Mouse (Mus musculus): ENCODE measurements around the gene Galnt7. TPM values are rescaled to one million over a fixed set of nuclear protein-coding genes. Genes with fewer than 3 reads are reported as not detected.

Galnt7 gene
- total and polyA plus RNA-seq, 3 experiments, result 11.1 to 138 (median 18.5) TPM

- Histone ChIP-seq H3K79me2 (ENCODE audit: control insufficient read depth, insufficient read depth, low read length, poor library complexity) (peaks cover 17% of the 10 kb centered on the region), H3K9me3 (replicated peaks; ENCODE audit: insufficient read depth, low read length) (no peaks in the 10 kb centered on the region), H3K9ac (ENCODE audit: control insufficient read depth, low read depth, low read length, poor library complexity, severe bottlenecking) (no peak overlapping the region), H3K27ac (ENCODE audit: control insufficient read depth, low read depth, low read length) (no peak overlapping the region), H3K4me3 (ENCODE audit: control insufficient read depth in 1 of 2, insufficient read depth in 1 of 2, low read depth in 2 of 2, low read length in 2 of 2) (no peak overlapping the region), H3K36me3 (ENCODE audit: control insufficient read depth in 1 of 2, insufficient read depth in 2 of 2, low read length in 2 of 2) (peaks cover 0 to 24% of the 10 kb centered on the region in 2 experiments; a peak in 3 of 4 replicates), H3K27me3 (ENCODE audit: control insufficient read depth in 1 of 2, insufficient read depth in 2 of 2, low read length in 2 of 2) (no peaks in the 10 kb centered on the region), H3K4me1 (ENCODE audit: control insufficient read depth in 1 of 2, insufficient read depth in 2 of 2, low read length in 2 of 2) (peaks cover 12 to 23% of the 10 kb centered on the region in 2 experiments)
- TF ChIP-seq SMC3 (IDR thresholded peaks at IDR 0.05; ENCODE audit: low read depth, low read length) (no peak), ETS1 (IDR thresholded peaks at IDR 0.05; ENCODE audit: low read depth, low read length) (no peak), ZMIZ1 (IDR thresholded peaks at IDR 0.05; ENCODE audit: low read depth, low read length) (no peak), GATA1 (IDR thresholded peaks at IDR 0.05; ENCODE audit: low read depth, low read length) (no peak), CTCF (IDR thresholded peaks at IDR 0.05 in 2 of 3, conservative IDR thresholded peaks at IDR 0.05 in 1 of 3; ENCODE audit: control insufficient read depth in 1 of 3, insufficient read depth in 1 of 3, low read depth in 2 of 3, low read length in 3 of 3, poor library complexity in 1 of 3, severe bottlenecking in 1 of 3) (no peak), GABPA (IDR thresholded peaks at IDR 0.05; ENCODE audit: low read depth, low read length) (no peak), MAX (IDR thresholded peaks at IDR 0.05; ENCODE audit: low read length) (no peak), ZC3H11A (IDR thresholded peaks at IDR 0.05; ENCODE audit: low read depth, low read length) (no peak), MEF2A (IDR thresholded peaks at IDR 0.05; ENCODE audit: extremely low read depth, insufficient replicate concordance, low read depth, low read length, poor library complexity, severe bottlenecking) (no peak), KAT2A (conservative IDR thresholded peaks at IDR 0.05; ENCODE audit: low read depth, low read length) (no peak), ZKSCAN1 (IDR thresholded peaks at IDR 0.05; ENCODE audit: low read depth, low read length) (no peak), RCOR1 (IDR thresholded peaks at IDR 0.05; ENCODE audit: low read depth, low read length) (no peak), NRF1 (IDR thresholded peaks at IDR 0.05; ENCODE audit: insufficient read depth, low read depth, low read length, poor library complexity, severe bottlenecking) (no peak), MXI1 (IDR thresholded peaks at IDR 0.05; ENCODE audit: low read depth, low read length) (no peak), MAZ (IDR thresholded peaks at IDR 0.05; ENCODE audit: low read depth, low read length) (no peak), MYC (IDR thresholded peaks at IDR 0.05; ENCODE audit: low read depth, low read length) (no peak), NELFE (IDR thresholded peaks at IDR 0.05; ENCODE audit: low read depth, low read length) (no peak), TAL1 (IDR thresholded peaks at IDR 0.05; ENCODE audit: low read length) (no peak), E2F4 (IDR thresholded peaks at IDR 0.05; ENCODE audit: borderline replicate concordance, low read depth, low read length) (no peak), MAFK (IDR thresholded peaks at IDR 0.05; ENCODE audit: borderline replicate concordance, low read depth, low read length) (no peak)
- DNase-seq (ENCODE audit: low read depth, low spot score), result no peak
Observed at GRCm38 (mm10) chr8:57489366-57489765, 163.5 kb downstream of the Galnt7 start.

- H3K27me3 ChIP-seq (ENCODE audit: control insufficient read depth in 1 of 2, insufficient read depth in 2 of 2, low read length in 2 of 2), result no peaks in the 10 kb centered on the region
- H3K9me3 ChIP-seq (replicated peaks; ENCODE audit: insufficient read depth, low read length), result no peaks in the 10 kb centered on the region
- peaks cover 12 to 23% of the 10 kb centered on the region in 2 experiments for H3K4me1 ChIP-seq (ENCODE audit: control insufficient read depth in 1 of 2, insufficient read depth in 2 of 2, low read length in 2 of 2)
- H3K79me2 ChIP-seq (ENCODE audit: control insufficient read depth, insufficient read depth, low read length, poor library complexity), result peaks cover 17% of the 10 kb centered on the region
- DNase-seq (ENCODE audit: low read depth, low spot score), result peak; percentile 90
- peak overlapping the region; percentile 74 to 91 for H3K4me3 ChIP-seq (ENCODE audit: control insufficient read depth in 1 of 2, insufficient read depth in 1 of 2, low read depth in 2 of 2, low read length in 2 of 2)
- H3K27ac ChIP-seq (ENCODE audit: control insufficient read depth, low read depth, low read length), result peak overlapping the region; percentile 76
- peaks cover 0 to 24% of the 10 kb centered on the region in 2 experiments; a peak in 3 of 4 replicates for H3K36me3 ChIP-seq (ENCODE audit: control insufficient read depth in 1 of 2, insufficient read depth in 2 of 2, low read length in 2 of 2)
- H3K9ac ChIP-seq (ENCODE audit: control insufficient read depth, low read depth, low read length, poor library complexity, severe bottlenecking), result peak overlapping the region; percentile 70
- TF ChIP-seq GATA1 (IDR thresholded peaks at IDR 0.05; ENCODE audit: low read depth, low read length), result no peak
- TF ChIP-seq MEF2A (IDR thresholded peaks at IDR 0.05; ENCODE audit: extremely low read depth, insufficient replicate concordance, low read depth, low read length, poor library complexity, severe bottlenecking), result no peak
- peak; percentile 70 for TF ChIP-seq NELFE (IDR thresholded peaks at IDR 0.05; ENCODE audit: low read depth, low read length)
- no peak for TF ChIP-seq CHD1 (IDR thresholded peaks at IDR 0.05; ENCODE audit: low read depth, low read length)
- TF ChIP-seq MAZ (IDR thresholded peaks at IDR 0.05; ENCODE audit: low read depth, low read length), result peak; percentile 89
- peak; percentile 55 for TF ChIP-seq TCF12 (IDR thresholded peaks at IDR 0.05; ENCODE audit: low read depth, low read length)
- TF ChIP-seq SMC3 (IDR thresholded peaks at IDR 0.05; ENCODE audit: low read depth, low read length), result no peak
- no peak for TF ChIP-seq USF1 (IDR thresholded peaks at IDR 0.05; ENCODE audit: low read depth, low read length)
- TF ChIP-seq NRF1 (IDR thresholded peaks at IDR 0.05; ENCODE audit: insufficient read depth, low read depth, low read length, poor library complexity, severe bottlenecking), result peak; percentile 76
- TF ChIP-seq ZMIZ1 (IDR thresholded peaks at IDR 0.05; ENCODE audit: low read depth, low read length), result peak; percentile 44; the same call in 1 of the 2 replicates
- no peak for TF ChIP-seq E2F4 (IDR thresholded peaks at IDR 0.05; ENCODE audit: borderline replicate concordance, low read depth, low read length)
- peak; percentile 41; the same call in 1 of the 2 replicates for TF ChIP-seq ETS1 (IDR thresholded peaks at IDR 0.05; ENCODE audit: low read depth, low read length)
- TF ChIP-seq BHLHE40 (IDR thresholded peaks at IDR 0.05; ENCODE audit: borderline replicate concordance, low read depth, low read length), result peak; percentile 62; the same call in 1 of the 2 replicates
- peak; percentile 88 for TF ChIP-seq MXI1 (IDR thresholded peaks at IDR 0.05; ENCODE audit: low read depth, low read length)
- TF ChIP-seq ELF1 (IDR thresholded peaks at IDR 0.05; ENCODE audit: low read depth, low read length), result no peak
- TF ChIP-seq EP300 (IDR thresholded peaks at IDR 0.05; ENCODE audit: low read depth in 1 of 2, low read length in 2 of 2), result peak; percentile 20 to 37; a peak in 2 of 4 replicates
- peak; percentile 61; the same call in 1 of the 2 replicates for TF ChIP-seq POLR2AphosphoS2 (IDR thresholded peaks at IDR 0.05; ENCODE audit: low read length)
- TF ChIP-seq ZNF384 (IDR thresholded peaks at IDR 0.05; ENCODE audit: low read depth, low read length), result no peak
- peak; percentile 53 for TF ChIP-seq SIN3A (IDR thresholded peaks at IDR 0.05; ENCODE audit: low read length)
Observed at GRCm38 (mm10) chr8:57488312-57488765, 164.5 kb downstream of the Galnt7 start.

All from MEL (cell line).